Mouse (Mus musculus) thymus, postnatal 14 days (tissue): ENCODE results near the gene Scrn3.

ENCODE experiments used
- DNase-seq: peaks from one replicate; pipeline ENCODE4 v3.0.0; 2021

The Scrn3 gene

GRCm38 (mm10) chr2:73312152-73313116 lies at the start of gene Scrn3, which contains the start of gene Cir1:
TSS of gene Scrn3 (plus strand) at chr2:73312601.
TSS of gene Cir1 (minus strand) at chr2:73312701.
- DNase-seq = peak; percentile 96

GRCm38 (mm10) chr2:73263172-73263765 lies 49.1 kb upstream of the Scrn3 start:
- no peak for DNase-seq

GRCm38 (mm10) chr2:73263794-73264610 lies 48.4 kb upstream of the Scrn3 start:
- DNase-seq = no peak

- DNase-seq = no peak
Observed at GRCm38 (mm10) chr2:73264611-73265195, 47.7 kb upstream of the Scrn3 start.

- no peak for DNase-seq
Observed at GRCm38 (mm10) chr2:73266011-73266410, 46.4 kb upstream of the Scrn3 start.

GRCm38 (mm10) chr2:73266623-73267022 lies 45.8 kb upstream of the Scrn3 start:
- DNase-seq = no peak

GRCm38 (mm10) chr2:73267231-73267630 lies 45.2 kb upstream of the Scrn3 start:
- DNase-seq = no peak

GRCm38 (mm10) chr2:73267818-73268217 lies 44.6 kb upstream of the Scrn3 start:
- no peak for DNase-seq

GRCm38 (mm10) chr2:73268281-73268680 lies 44.1 kb upstream of the Scrn3 start:
- DNase-seq = no peak

- DNase-seq = no peak
Observed at GRCm38 (mm10) chr2:73268836-73269395, 43.5 kb upstream of the Scrn3 start.

- DNase-seq = no peak
Observed at GRCm38 (mm10) chr2:73269666-73270065, 42.7 kb upstream of the Scrn3 start.

GRCm38 (mm10) chr2:73270071-73270592 lies 42.3 kb upstream of the Scrn3 start:
- DNase-seq = no peak

GRCm38 (mm10) chr2:73270593-73271458 lies 41.6 kb upstream of the Scrn3 start:
- peak; percentile 21 for DNase-seq

- peak; percentile 85 for DNase-seq
Observed at GRCm38 (mm10) chr2:73271459-73272161, 40.8 kb upstream of the Scrn3 start, which contains the start of gene Sp9. TSS of gene Sp9 (plus strand) at chr2:73271925.

GRCm38 (mm10) chr2:73272351-73273248 lies 39.8 kb upstream of the Scrn3 start:
- DNase-seq = peak; percentile 20

GRCm38 (mm10) chr2:73273249-73274118 lies 38.9 kb upstream of the Scrn3 start:
- peak; percentile 64 for DNase-seq

GRCm38 (mm10) chr2:73274119-73274920 lies 38.1 kb upstream of the Scrn3 start:
- peak; percentile 51 for DNase-seq
